Mouse (Mus musculus): ENCODE data around the gene Usp1. TPM values are rescaled to one million over a fixed set of nuclear protein-coding genes. Genes with fewer than 3 reads are reported as not detected.
"Not testable (repeated sequence)": the region's sequence is repeated elsewhere in the genome, so short reads cannot be mapped to it uniquely, and the experiment has no call there.

Usp1 gene
- total RNA-seq (2021), result 10 to 100 TPM; 48.1 to 59.0 TPM
- long read RNA-seq, experiment 1, transcript Usp1-202 (9 exons, 3,527 nt), result major isoform, 12 of 21 reads
- long read RNA-seq, experiment 1, partial matches to known transcripts, result 1 of 21 reads
- long read RNA-seq, experiment 1, other reads (novel, unspliced or antisense), result 4 of 21 reads
- long read RNA-seq, experiment 2, transcript Usp1-202 (9 exons, 3,527 nt), result major isoform, 49 of 112 reads
- long read RNA-seq, experiment 2, transcript Usp1-201 (9 exons, 3,577 nt), result minor isoform, 31 of 112 reads
- long read RNA-seq, experiment 2, partial matches to known transcripts, result 7 of 112 reads
- long read RNA-seq, experiment 2, other reads (novel, unspliced or antisense), result 25 of 112 reads

GRCm38 (mm10) chr4:98923568-98924070 lies at the start of gene Usp1:
Usp1 (plus strand) TSS chr4:98923810.
- DNase-seq (ENCODE audit: low spot score in 2 of 2), result peak in 1 of 2 experiments; percentile 62

GRCm38 (mm10) chr4:98882706-98883105 lies 40.9 kb upstream of the Usp1 start:
- DNase-seq (ENCODE audit: low spot score in 2 of 2), result no peak

DNA sequence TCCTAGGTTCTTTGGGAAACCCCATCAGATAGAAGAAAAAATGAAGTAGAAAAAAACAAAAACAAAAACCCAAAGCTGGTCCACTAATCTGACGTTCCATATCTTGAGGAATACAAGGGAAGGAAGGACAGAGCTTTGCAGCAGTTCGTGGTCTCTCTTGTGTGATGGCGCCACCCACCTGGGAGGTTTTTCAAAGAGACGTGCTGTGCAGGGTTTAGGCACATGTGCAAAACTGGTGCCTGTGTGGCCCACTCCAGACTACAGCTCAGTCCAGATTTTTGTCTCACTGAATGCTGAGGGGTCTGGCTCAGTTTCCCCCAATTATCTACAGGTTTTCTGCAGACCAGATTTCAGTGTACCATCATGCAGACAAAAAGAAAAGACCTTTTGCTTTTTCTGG lies 37.2 kb upstream of the Usp1 start:
- DNase-seq (ENCODE audit: low spot score in 2 of 2), result no peak

GRCm38 (mm10) chr4:98887148-98887547 lies 36.5 kb upstream of the Usp1 start:
- no peak for DNase-seq (ENCODE audit: low spot score in 2 of 2)

- no peak for DNase-seq (ENCODE audit: low spot score in 2 of 2)
Measured at GRCm38 (mm10) chr4:98910246-98910645, 13.4 kb upstream of the Usp1 start.

DNA sequence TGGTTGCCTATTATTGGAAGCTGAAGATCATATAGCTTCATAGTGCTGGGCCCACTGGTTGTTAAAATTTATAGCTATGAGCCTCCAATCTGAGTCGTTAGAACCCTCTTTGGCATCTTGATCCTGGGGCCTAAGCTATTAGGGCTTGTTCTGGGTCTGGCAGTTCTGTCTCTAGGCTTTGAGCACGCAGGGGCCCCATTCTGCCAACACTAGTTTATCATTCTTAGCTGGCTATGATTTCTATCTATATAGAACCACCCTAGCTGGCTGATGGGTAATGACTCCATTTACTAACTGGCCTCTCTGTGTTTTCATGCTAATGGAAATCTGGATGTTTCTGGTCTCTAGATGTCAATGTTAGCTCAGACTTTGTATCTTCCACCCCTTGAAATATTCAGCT lies 5.9 kb upstream of the Usp1 start:
- no peak for DNase-seq (ENCODE audit: low spot score in 2 of 2)

DNA sequence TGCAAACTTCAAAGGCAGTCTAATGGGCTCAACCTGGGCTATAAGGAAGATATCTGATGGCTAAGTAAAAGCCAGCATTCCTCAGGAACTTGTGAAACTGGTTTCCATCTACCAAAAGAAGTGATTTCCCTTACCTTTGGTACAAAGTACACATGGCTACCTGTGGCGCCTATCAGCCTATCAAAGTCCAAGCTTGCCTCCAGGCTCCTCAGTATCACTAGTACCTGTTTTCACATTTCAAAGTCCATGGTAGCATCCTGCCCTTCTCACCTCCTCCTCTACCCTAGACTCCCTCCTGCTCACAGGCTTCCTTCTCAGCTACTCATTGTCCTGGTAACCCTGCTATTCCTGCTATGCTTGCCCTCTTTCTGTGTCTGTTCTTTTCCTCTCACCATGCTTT lies 5.4 kb upstream of the Usp1 start:
- no peak for DNase-seq (ENCODE audit: low spot score in 2 of 2)

DNA sequence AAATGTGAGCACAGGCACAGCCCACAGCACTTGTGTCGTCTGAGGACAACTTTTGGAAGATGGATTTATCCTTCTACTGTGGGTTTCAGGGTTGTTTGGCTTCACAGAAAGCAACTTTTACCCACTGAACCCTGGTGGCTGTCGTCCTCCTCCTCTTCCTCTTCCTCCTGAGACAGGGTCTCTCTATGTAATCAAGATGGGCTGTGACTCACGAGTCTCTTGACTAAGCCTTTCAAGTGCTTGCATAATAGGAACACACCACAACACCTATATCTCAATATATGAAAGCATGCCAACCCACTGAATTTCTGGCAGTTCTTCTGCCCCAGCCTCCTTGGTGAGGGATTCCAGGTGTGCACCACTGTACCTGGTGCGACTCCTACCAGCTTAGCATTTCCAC lies 2.7 kb upstream of the Usp1 start:
- no peak for DNase-seq (ENCODE audit: low spot score in 2 of 2)

DNA sequence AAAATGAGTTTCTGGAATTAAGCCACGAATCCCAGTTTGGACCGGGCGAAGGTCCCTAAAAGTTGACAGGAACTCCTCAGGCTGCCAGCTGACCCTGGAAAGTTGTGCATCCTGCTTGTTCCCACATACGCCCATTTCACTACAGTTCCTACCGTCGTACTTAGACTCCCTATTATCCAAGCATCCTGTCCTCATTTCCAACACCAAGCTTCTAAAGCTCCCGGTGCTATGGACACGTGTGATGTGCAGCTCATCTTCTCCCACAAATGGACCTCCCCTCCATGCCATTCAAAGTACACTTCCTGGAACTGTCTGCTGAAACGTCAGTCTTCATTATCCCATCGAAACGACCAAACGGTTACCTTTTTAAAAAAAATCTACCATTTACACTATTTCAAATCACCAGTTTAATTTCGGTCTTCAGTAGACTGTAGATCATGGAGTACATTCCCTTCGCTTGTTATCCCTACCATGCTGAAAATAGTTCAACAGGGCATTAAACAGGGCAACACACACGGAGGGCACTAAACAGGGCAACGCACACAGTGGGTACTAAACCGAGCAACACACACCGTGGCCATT lies 1.5 kb upstream of the Usp1 start:
- no peak for DNase-seq (ENCODE audit: low spot score in 2 of 2)

DNA sequence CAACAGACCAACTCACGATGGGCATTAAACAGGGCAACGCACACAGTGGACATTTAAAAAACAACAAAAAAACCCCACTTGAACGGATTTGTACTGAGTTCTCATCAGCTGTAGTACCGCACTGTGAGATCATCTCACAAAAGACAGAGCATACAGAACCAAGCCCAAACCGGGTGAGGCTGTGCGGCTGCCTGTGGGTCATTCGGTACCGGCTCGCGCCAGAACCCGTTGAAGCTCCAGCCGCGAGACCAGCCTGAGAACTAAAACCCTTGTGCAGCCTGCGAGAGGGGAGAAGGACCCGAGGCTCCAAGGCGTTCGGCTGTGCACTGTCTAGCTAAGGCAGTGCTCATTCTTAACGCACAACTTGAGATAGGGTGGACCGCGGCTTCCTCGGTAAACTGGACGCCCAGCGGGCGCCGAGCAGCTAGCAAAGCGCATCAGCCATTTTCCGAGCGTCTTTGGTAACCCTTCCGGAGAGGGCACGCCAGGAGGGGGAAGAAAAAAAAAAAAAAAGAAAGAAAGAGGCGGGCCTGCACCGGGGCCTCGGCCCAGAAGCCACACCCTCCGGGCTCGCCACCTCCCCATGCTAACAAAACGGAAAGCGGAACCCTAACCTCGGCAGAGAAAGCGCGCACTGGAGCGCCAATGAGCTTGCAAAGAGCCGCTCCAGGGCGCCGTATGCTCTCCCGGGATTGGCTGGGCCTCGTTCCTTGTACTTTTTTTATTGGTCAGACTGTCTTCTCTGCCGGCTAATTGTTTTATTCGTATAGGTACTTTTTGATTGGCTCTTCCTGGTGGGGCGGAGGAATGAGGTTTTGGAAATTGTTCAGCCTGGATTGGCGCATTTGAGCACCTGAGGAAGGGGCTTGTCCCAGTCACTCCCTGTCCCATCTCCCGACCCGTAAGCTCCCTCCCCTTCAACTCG lies 705 bp upstream of the Usp1 start:
- DNase-seq (ENCODE audit: low spot score in 2 of 2), result peak; percentile 79 to 93

- peak in 1 of 2 experiments; percentile 57 for DNase-seq (ENCODE audit: low spot score in 2 of 2)
Measured at GRCm38 (mm10) chr4:98924071-98924905, 678 bp downstream of the Usp1 start.

GRCm38 (mm10) chr4:98924906-98925178 lies 1.2 kb downstream of the Usp1 start:
- no peak for DNase-seq (ENCODE audit: low spot score in 2 of 2)

DNA sequence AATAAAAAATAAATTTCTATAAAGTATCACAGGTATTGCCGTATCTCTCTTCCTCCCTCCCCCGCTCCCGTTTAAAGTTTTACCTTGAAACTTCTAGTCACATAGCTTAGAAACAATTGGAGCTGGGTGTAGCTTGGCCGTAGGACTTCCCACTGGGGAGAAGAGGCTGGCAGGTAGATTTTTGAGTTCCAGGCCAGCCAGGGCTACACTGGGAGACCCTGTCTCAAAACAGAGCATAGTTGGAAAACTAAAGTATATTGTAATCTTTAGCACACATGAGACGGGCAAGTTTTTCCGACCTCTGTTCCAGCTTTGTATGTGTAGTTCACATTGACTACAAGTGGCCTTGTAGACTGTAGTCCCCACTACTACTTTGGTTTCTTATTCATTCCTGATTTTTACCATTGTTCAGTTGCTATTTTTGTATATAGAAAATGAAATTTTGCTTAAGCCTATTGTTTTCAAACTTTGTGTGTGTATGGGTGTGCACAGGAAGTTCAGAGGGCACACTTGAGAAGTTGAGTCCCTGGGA lies 1.7 kb downstream of the Usp1 start:
- DNase-seq (ENCODE audit: low spot score in 2 of 2), result no peak

DNA sequence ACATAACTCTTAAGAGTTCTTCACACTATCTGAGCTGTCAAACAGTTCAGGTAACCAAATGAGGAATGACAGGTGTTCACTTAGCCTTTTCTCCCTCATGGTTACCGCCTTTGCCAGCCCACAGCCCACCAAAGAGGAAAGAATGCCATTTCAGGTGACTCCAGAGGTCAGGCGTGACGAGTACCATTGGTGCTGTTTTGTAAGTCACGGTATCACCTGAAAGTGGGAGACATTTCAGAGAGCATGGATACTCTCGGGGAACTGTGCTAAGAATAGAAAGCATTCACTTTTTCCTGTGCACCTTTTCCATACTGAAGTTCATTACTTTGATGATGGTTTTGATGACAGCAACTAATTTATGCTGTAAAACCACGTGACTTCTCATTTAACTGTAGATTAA lies 12.4 kb downstream of the Usp1 start:
- DNase-seq (ENCODE audit: low spot score in 2 of 2), result no peak

DNA sequence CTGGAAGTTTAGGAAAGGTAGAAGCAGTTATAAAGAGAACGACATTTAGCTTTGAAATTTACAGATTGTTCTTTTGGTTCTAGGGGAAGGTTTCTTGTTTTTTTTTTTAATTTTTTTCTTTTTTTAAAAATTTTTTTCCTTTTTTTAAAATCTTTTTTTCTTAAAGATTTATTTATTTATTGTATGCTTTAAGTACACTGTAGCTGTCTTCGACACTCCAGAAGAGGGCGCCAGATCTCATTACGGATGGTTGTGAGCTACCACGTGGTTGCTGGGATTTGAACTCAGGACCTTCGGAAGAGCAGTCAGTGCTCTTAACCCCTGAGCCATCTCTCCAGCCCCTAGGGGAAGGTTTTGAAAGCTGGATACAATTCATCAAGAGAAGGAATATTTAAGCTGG lies 14.6 kb downstream of the Usp1 start:
- DNase-seq (ENCODE audit: low spot score in 2 of 2), result not testable (repeated sequence)

DNA sequence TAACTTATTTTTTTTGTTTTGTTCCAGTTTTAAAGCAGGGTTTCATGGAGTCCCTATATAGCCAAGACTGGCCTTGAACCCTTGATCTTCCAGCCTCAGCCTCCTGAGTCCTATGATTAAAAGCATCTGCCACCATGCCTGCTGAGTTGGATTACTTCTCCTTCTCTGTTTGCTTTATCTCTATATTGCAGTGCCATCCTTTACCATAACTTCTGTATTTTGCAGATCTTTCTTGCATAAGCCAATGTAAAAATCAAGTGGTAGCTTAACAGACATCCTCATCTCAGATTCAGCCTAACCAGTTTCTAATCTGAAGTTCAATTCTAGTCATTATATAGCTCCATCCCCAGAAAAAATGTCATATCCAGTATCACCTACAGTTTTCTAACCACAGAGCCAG lies 27.0 kb downstream of the Usp1 start:
- DNase-seq (ENCODE audit: low spot score in 2 of 2), result no peak

DNA sequence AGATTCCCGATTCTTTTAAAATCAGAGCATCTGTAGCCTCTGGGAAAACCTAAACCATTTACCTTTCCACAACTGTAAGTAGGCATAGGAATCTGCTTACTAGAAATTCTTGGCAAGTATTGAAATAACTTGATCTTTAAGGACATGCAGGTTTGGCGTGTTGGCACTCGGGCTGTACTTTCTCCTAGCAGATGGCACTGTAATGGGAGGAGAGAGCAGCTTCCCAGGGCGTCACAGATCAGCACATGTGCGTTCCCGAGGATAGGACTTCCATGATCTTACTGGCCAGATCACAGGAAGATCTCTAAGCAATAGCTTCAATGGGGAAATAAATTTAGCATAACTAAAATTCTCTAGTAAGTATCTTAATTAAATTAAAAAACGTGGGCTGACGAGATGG lies 32.4 kb downstream of the Usp1 start:
- no peak for DNase-seq (ENCODE audit: low spot score in 2 of 2)

- DNase-seq (ENCODE audit: low spot score in 2 of 2), result no peak
Measured at GRCm38 (mm10) chr4:98960243-98960642, 36.6 kb downstream of the Usp1 start.

GRCm38 (mm10) chr4:98969946-98970345 lies 46.3 kb downstream of the Usp1 start:
- DNase-seq (ENCODE audit: low spot score in 2 of 2), result no peak

DNA sequence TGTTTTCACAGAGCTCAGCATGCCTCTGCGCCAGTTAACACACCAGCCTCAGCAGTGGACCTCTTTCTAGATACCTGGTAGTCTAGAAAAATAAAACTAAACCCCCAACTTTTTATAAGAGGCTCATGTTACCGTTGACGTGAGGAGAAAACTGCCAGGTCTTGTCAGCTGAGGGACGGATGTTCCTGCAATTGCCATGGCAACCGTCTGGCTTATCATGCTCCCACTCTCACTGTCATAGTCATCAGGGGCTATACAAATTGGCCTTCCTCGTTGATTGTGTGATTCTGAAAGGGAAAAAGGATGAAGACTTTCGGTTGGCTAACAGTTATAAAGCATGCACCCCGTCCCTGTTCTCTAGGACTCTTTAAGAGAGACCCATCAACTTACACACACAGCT lies 52.1 kb downstream of the Usp1 start:
- DNase-seq (ENCODE audit: low spot score in 2 of 2), result no peak

DNA sequence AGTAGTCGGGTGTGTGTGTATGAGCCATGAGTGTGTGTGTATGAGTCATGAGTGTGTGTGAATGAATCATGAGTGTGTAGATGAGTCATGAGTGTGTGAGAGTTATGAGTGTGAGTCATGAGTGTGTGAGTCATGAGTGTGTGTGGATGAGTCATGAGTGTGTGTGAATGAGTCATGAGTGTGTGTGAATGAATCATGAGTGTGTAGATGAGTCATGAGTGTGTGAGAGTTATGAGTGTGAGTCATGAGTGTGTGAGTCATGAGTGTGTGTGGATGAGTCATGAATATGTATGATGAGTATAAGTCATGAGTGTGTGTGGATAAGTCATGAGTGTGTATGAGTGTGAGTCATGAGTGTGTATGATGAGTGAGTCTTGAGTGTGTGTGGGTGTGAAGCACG lies 54.7 kb downstream of the Usp1 start:
- DNase-seq (ENCODE audit: low spot score in 2 of 2), result not testable (repeated sequence)

All from adrenal gland, postnatal 4 days (tissue).